Mouse (Mus musculus) small intestine, adult 2 months (tissue): Measurements from ENCODE around the gene Myh9.

Source experiments
- CTCF ChIP-seq: fragments of 200-500 bp; IDR thresholded peaks from 2 replicates; pipeline ENCODE4 v1.5.1; 2012; ENCODE audit warnings: low read depth, mild to moderate bottlenecking, control low read depth, inconsistent platforms, low read length, moderate library complexity, mixed read lengths; ENCODE audit not compliant: insufficient replicate concordance, insufficient read length; ENCODE audit errors: extremely low read depth
- POLR2A ChIP-seq: fragments of 200-500 bp; IDR thresholded peaks from 2 replicates; pipeline ENCODE4 v1.6.1; 2012; ENCODE audit warnings: low read depth, mild to moderate bottlenecking, control low read depth, inconsistent platforms, low read length, moderate library complexity

DNA sequence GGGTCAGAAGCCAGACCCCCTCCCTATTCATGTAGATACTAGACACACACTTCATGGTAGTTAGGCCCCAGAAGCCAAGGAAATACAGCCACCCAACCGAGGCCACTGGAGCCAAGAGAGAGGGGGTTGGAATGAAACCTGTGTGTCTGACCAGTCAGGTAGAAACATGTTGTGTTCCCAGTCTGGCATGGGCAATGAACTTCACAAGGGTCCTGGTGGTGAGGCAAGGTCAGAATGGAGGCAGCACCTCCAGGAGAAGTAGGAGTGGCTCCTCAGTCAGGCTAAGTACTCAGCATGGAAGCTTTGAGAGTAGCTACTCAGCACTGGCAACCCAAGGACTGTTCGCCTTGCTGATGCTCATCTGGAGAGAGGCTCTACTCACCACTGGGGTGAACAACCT, 12.4 kb downstream of the Myh9 start:
- no peak for TF ChIP-seq CTCF
- TF ChIP-seq POLR2A: no peak
